Mouse (Mus musculus) G1E (cell line): Measurements from ENCODE around the gene Gucd1. TPM values are rescaled to one million over a fixed set of nuclear protein-coding genes. Genes with fewer than 3 reads are reported as not detected.

Source experiments
- ATAC-seq: 2 replicates; pipeline ENCODE4 v1.8.0; 2016; ENCODE audit warnings: mild to moderate bottlenecking; ENCODE audit not compliant: insufficient number of reproducible peaks, poor library complexity, low FRiP score, severe bottlenecking; ENCODE audit errors: extremely low read depth
- DNase-seq: peaks from one replicate; pipeline ENCODE4 v3.0.0; 2012; ENCODE audit warnings: low spot score
- H3K27me3 ChIP-seq: 2 replicates; pipeline ENCODE4 v1.6.1; 2012; ENCODE audit warnings: mild to moderate bottlenecking, low read length, inconsistent platforms; ENCODE audit not compliant: insufficient read depth
- H3K36me3 ChIP-seq: replicated peaks from 2 replicates; pipeline ENCODE3; 2012; ENCODE audit warnings: mild to moderate bottlenecking, inconsistent platforms
- H3K4me1 ChIP-seq: 2 replicates; pipeline ENCODE4 v1.6.1; 2012; ENCODE audit warnings: low read depth, low read length, inconsistent platforms, mixed read lengths; ENCODE audit not compliant: insufficient read depth
- H3K4me3 ChIP-seq: 2 replicates; pipeline ENCODE4 v1.5.1; 2012; ENCODE audit warnings: low read depth, mild to moderate bottlenecking, inconsistent platforms, low read length, moderate library complexity, mixed read lengths
- H3K9me3 ChIP-seq: replicated peaks from 2 replicates; pipeline ENCODE4 v1.6.1; 2012; ENCODE audit warnings: inconsistent platforms
- CTCF ChIP-seq: IDR thresholded peaks from 2 replicates; pipeline ENCODE4 v1.5.1; 2012; ENCODE audit warnings: low read depth, low read length, inconsistent platforms, mixed read lengths
- GATA1 ChIP-seq: IDR thresholded peaks from 2 replicates; pipeline ENCODE4 v1.6.1; 2012; ENCODE audit warnings: borderline replicate concordance, low read length, inconsistent platforms, mixed read lengths
- GATA2 ChIP-seq: IDR thresholded peaks from 2 replicates; pipeline ENCODE4 v1.6.1; 2012; ENCODE audit warnings: low read depth, low read length, inconsistent platforms, borderline replicate concordance
- POLR2AphosphoS5 ChIP-seq: IDR thresholded peaks from 2 replicates; pipeline ENCODE4 v1.6.1; 2012; ENCODE audit warnings: low read depth, low read length, inconsistent platforms; ENCODE audit not compliant: insufficient replicate concordance
- TAL1 ChIP-seq: conservative IDR thresholded peaks from 2 replicates; pipeline ENCODE4 v1.6.1; 2012; ENCODE audit warnings: low read depth, low read length, inconsistent platforms, mixed read lengths
- polyA plus RNA-seq: library from polyadenylated mRNA; stranded (reverse); fragments of >175 nt; gene quantifications from 2 replicates; pipeline ENCODE4 v1.2.3, GENCODE M21; 2012
- total RNA-seq, 2 experiments: library from RNA; stranded (forward) in 1 of 2; stranded (reverse) in 1 of 2; fragments of 200-1000 nt in 1 of 2; fragments of >200 nt in 1 of 2; fragmentation: Nextera tagmentation in 1 of 2; gene quantifications; 2 replicates each; pipeline ENCODE4 v1.2.3; 2014 to 2017

Gene Gucd1
- total and polyA plus RNA-seq, 3 experiments: 15.8 to 41.7 (median 26.1) TPM

- DNase-seq: peak; percentile 23
- no peaks in the 10 kb centered on the region for H3K4me1 ChIP-seq
- H3K27me3 ChIP-seq: peaks cover 6% of the 10 kb centered on the region; the same call in 1 of the 2 replicates
- peak; percentile 82 for TF ChIP-seq CTCF
- TF ChIP-seq POLR2AphosphoS5: no peak
- TF ChIP-seq GATA1: no peak
- H3K36me3 ChIP-seq: no peaks in the 10 kb centered on the region
- ATAC-seq: peak; percentile 45; the same call in 1 of the 2 replicates
- H3K4me3 ChIP-seq: no peak overlapping the region
- no peaks in the 10 kb centered on the region for H3K9me3 ChIP-seq
Measured at GRCm38 (mm10) chr10:75436604-75437217, 81.1 kb downstream of the Gucd1 start.

GRCm38 (mm10) chr10:75430633-75431032 lies 87.1 kb downstream of the Gucd1 start:
- Histone ChIP-seq H3K27me3 (no peaks in the 10 kb centered on the region), H3K4me1 (no peaks in the 10 kb centered on the region), H3K4me3 (no peak overlapping the region), H3K36me3 (no peaks in the 10 kb centered on the region), H3K9me3 (no peaks in the 10 kb centered on the region)
- ATAC-seq: no peak
- TF ChIP-seq POLR2AphosphoS5: no peak
- TF ChIP-seq GATA1: no peak
- TF ChIP-seq TAL1: no peak
- no peak for TF ChIP-seq GATA2
- TF ChIP-seq CTCF: no peak
- DNase-seq: no peak

GRCm38 (mm10) chr10:75430147-75430537 lies 87.6 kb downstream of the Gucd1 start:
- H3K4me1 ChIP-seq: no peaks in the 10 kb centered on the region
- H3K9me3 ChIP-seq: no peaks in the 10 kb centered on the region
- no peak for DNase-seq
- TF ChIP-seq GATA2: no peak
- TF ChIP-seq CTCF: no peak
- H3K36me3 ChIP-seq: no peaks in the 10 kb centered on the region
- no peaks in the 10 kb centered on the region for H3K27me3 ChIP-seq
- no peak overlapping the region for H3K4me3 ChIP-seq
- ATAC-seq: no peak

- no peaks in the 10 kb centered on the region for H3K4me1 ChIP-seq
- DNase-seq (no peak), ATAC-seq (no peak)
- no peaks in the 10 kb centered on the region for H3K9me3 ChIP-seq
- TF ChIP-seq GATA1: no peak
- TF ChIP-seq GATA2: no peak
- TF ChIP-seq POLR2AphosphoS5: no peak
- no peaks in the 10 kb centered on the region for H3K27me3 ChIP-seq
- H3K36me3 ChIP-seq: no peaks in the 10 kb centered on the region
- no peak overlapping the region for H3K4me3 ChIP-seq
Measured at GRCm38 (mm10) chr10:75429522-75430146, 88.1 kb downstream of the Gucd1 start.

- DNase-seq (no peak), ATAC-seq (no peak)
- Histone ChIP-seq H3K4me1 (no peaks in the 10 kb centered on the region), H3K36me3 (no peaks in the 10 kb centered on the region), H3K4me3 (no peak overlapping the region), H3K27me3 (no peaks in the 10 kb centered on the region), H3K9me3 (no peaks in the 10 kb centered on the region)
- TF ChIP-seq POLR2AphosphoS5: no peak
- TF ChIP-seq TAL1: no peak
- no peak for TF ChIP-seq GATA1
- TF ChIP-seq GATA2: no peak
- no peak for TF ChIP-seq CTCF
Measured at GRCm38 (mm10) chr10:75429004-75429380, 88.8 kb downstream of the Gucd1 start.

- Histone ChIP-seq H3K36me3 (no peaks in the 10 kb centered on the region), H3K4me3 (no peak overlapping the region), H3K9me3 (no peaks in the 10 kb centered on the region), H3K4me1 (no peaks in the 10 kb centered on the region), H3K27me3 (no peaks in the 10 kb centered on the region)
- no peak for TF ChIP-seq TAL1
- no peak for TF ChIP-seq GATA2
- TF ChIP-seq GATA1: no peak
- TF ChIP-seq POLR2AphosphoS5: no peak
- no peak for TF ChIP-seq CTCF
- ATAC-seq (no peak), DNase-seq (no peak)
Measured at GRCm38 (mm10) chr10:75428049-75429003, 89.4 kb downstream of the Gucd1 start.
